Mouse (Mus musculus): ENCODE measurements around the gene Otud7b.
A peak's percentile ranks its signal among the peaks of the same experiment; 100 is the strongest.

Otud7b gene

DNA sequence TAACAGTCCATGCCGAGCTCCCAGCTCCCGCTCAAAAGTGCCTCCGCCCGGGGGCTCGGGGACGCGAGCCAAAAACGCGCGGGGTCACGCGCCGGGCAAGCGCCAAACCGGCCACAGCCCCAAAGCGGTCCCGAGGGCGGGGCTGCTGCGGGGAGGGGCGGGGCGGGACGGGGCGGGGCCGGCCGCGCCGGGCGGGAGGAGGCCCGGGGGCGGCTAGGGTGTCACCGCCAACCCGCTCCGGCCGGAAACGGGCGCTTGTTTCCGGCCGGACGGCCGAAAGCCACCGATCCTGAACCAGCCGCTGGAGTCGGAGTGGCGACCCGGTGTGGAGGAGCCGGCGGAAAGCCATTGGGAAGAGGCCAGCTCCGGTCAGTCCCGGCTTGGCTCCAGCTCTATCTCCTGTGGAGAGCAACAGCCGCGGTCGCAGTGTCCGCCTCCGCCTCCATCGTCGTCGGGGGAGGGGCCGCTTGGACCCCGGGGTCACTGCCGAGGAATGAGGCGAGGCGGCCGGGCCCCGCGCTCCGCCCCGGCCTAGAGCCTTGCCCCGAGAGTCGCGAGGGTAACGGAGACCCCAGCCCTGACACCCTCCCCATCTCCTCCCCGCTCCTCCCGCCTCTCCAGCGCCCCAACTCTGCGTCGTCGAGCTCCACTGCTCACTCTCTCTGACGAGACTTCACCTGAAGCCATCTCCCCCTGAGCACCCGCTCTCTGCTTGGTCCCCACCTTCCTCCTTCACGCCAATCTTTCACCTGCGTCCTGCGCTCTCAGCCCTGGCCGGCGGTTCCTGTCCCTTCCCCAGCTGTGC lies at the start of gene Otud7b:
Gene Otud7b, plus strand, starts transcription at position 267 of the 805 bp plus-strand sequence.
- no peak for TF ChIP-seq POU5F1 (IDR thresholded peaks at IDR 0.05; ENCODE audit: borderline replicate concordance, low read length)
- no peak for TF ChIP-seq CTCF (conservative IDR thresholded peaks at IDR 0.05; ENCODE audit: low read length)
- TF ChIP-seq NANOG (IDR thresholded peaks at IDR 0.05; ENCODE audit: borderline replicate concordance, low read length) = no peak
- H3K9me3 ChIP-seq (ENCODE audit: low read length) = no peaks in the 10 kb centered on the region
- H3K4me3 ChIP-seq (replicated peaks; ENCODE audit: low read length) = peak within 1 kb of the TSS; percentile 95
- H3K36me3 ChIP-seq (ENCODE audit: insufficient read depth, low read length) = no peaks in the 10 kb centered on the region
- H3K27me3 ChIP-seq (ENCODE audit: insufficient read depth, low read length) = peaks cover 3% of the 10 kb centered on the region; the same call in 1 of the 2 replicates
- H3K4me1 ChIP-seq (replicated peaks; ENCODE audit: low read depth, low read length) = peaks cover 27% of the 10 kb centered on the region

DNA sequence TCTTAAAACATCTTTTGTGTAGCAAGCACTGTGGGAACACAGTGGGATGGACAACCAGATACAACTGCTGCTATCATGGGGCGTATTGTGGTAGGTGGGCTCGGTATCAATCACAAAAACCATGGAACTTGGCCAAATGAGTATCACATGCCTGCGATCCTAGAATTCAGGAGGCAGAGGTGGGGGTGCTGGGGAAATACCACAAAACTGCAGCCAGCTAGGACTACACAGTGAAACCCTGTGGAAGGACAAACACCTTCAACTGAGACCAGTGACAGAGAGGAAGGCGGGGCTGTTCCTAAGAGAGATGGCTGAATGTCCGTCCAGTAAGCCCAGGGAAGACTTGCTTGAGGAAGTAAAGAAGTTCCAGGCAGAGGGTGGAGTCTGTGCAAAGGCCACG lies 49.0 kb upstream of the Otud7b start:
- Histone ChIP-seq H3K9me3 (ENCODE audit: low read length) (no peaks in the 10 kb centered on the region), H3K4me1 (replicated peaks; ENCODE audit: low read depth, low read length) (peaks cover 33% of the 10 kb centered on the region), H3K4me3 (replicated peaks; ENCODE audit: low read length) (no peak overlapping the region), H3K27me3 (ENCODE audit: insufficient read depth, low read length) (no peaks in the 10 kb centered on the region), H3K36me3 (ENCODE audit: insufficient read depth, low read length) (peaks cover 7% of the 10 kb centered on the region; the same call in 1 of the 2 replicates)
- no peak for TF ChIP-seq POU5F1 (IDR thresholded peaks at IDR 0.05; ENCODE audit: borderline replicate concordance, low read length)
- no peak for TF ChIP-seq CTCF (conservative IDR thresholded peaks at IDR 0.05; ENCODE audit: low read length)
- TF ChIP-seq NANOG (IDR thresholded peaks at IDR 0.05; ENCODE audit: borderline replicate concordance, low read length) = no peak

DNA sequence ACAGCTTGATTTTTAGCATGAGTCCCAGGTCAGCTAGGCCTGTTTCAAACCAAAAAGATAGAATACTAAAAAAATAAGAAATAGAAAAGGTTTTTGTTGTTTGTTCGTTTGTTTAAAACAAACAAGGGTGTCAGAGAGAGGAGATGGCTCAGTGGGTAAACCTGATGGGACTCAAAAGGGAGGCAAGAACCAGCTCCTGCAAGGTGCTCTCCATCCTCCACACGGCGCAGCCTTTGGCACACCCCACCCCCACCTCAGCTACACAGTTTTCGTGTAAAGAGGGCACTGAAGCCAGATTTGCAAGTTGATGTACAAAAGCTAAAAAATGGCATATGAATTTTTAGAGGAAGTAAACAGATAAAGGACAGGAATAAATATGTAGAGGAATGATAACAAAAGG lies 48.3 kb upstream of the Otud7b start:
- H3K36me3 ChIP-seq (ENCODE audit: insufficient read depth, low read length) = peaks cover 7% of the 10 kb centered on the region; the same call in 1 of the 2 replicates
- no peaks in the 10 kb centered on the region for H3K9me3 ChIP-seq (ENCODE audit: low read length)
- H3K27me3 ChIP-seq (ENCODE audit: insufficient read depth, low read length) = peaks cover 3% of the 10 kb centered on the region; the same call in 1 of the 2 replicates
- no peak overlapping the region for H3K4me3 ChIP-seq (replicated peaks; ENCODE audit: low read length)
- TF ChIP-seq CTCF (conservative IDR thresholded peaks at IDR 0.05; ENCODE audit: low read length) (no peak), NANOG (IDR thresholded peaks at IDR 0.05; ENCODE audit: borderline replicate concordance, low read length) (no peak), POU5F1 (IDR thresholded peaks at IDR 0.05; ENCODE audit: borderline replicate concordance, low read length) (no peak)
- peaks cover 27% of the 10 kb centered on the region for H3K4me1 ChIP-seq (replicated peaks; ENCODE audit: low read depth, low read length)

DNA sequence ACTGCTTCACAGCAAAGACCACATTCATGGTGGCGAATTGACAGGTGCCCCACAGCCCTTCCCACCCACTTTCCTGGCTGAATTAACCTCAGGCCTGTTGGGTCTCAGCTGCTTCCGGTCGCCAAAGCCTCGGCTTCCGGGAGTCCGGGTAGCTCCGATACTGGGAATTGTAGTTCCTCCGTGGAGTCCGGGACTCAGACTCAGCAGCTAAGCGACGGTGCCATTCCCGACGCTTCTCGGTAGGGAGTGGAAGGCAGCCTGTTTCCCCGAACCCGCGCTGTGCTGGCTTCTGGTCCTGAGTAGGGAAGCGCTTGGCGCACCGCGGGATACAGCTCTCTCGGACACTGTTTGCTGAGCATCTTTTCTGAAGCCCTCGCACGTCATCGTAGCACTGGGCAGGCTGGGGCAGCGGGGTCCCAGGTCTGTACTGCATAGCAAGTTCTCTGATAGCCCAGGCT lies 46.6 kb upstream of the Otud7b start:
- Histone ChIP-seq H3K27me3 (ENCODE audit: insufficient read depth, low read length) (peaks cover 3% of the 10 kb centered on the region; the same call in 1 of the 2 replicates), H3K9me3 (ENCODE audit: low read length) (no peaks in the 10 kb centered on the region), H3K4me3 (replicated peaks; ENCODE audit: low read length) (peak overlapping the region; percentile 92), H3K36me3 (ENCODE audit: insufficient read depth, low read length) (peaks cover 7% of the 10 kb centered on the region; the same call in 1 of the 2 replicates), H3K4me1 (replicated peaks; ENCODE audit: low read depth, low read length) (peaks cover 24% of the 10 kb centered on the region)
- no peak for TF ChIP-seq NANOG (IDR thresholded peaks at IDR 0.05; ENCODE audit: borderline replicate concordance, low read length)
- no peak for TF ChIP-seq CTCF (conservative IDR thresholded peaks at IDR 0.05; ENCODE audit: low read length)
- TF ChIP-seq POU5F1 (IDR thresholded peaks at IDR 0.05; ENCODE audit: borderline replicate concordance, low read length) = no peak

DNA sequence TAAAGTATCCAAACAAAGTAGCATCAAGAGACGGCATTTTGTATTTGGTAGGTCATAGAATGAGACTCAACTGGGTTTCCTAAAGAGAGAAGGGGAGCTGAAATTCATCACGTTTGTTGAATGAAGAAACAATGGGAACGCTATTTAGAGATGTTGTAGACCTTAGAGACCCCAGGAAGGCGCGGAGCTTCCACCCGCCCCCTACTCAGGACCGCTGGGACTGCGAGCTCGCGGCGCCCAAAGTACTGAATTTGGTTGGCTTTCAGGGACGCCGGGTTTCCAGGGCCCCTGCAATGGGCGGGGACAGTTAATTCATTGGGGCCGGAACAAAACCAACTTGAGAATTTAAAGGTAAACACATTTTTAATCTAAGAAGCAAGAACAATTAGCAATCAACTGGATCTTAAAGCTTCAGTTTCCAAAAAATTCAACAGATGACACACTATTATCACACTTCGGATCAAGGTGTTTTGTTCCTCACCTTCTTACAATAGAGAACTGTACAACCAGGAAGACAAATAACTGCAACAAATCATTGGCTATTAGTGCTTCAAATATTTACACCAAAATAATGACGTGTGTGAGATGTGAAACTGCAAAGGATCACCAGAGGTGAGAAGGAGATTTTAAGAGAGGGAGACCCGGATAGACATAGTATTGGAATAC lies 46.0 kb upstream of the Otud7b start, which contains the start of gene Vps45:
Gene Vps45, minus strand, starts transcription at position 236 of the 666 bp plus-strand sequence.
- peaks cover 7% of the 10 kb centered on the region; the same call in 1 of the 2 replicates for H3K36me3 ChIP-seq (ENCODE audit: insufficient read depth, low read length)
- peak within 1 kb of the TSS; percentile 92 for H3K4me3 ChIP-seq (replicated peaks; ENCODE audit: low read length)
- no peaks in the 10 kb centered on the region for H3K9me3 ChIP-seq (ENCODE audit: low read length)
- H3K27me3 ChIP-seq (ENCODE audit: insufficient read depth, low read length) = peaks cover 3% of the 10 kb centered on the region; the same call in 1 of the 2 replicates
- peaks cover 24% of the 10 kb centered on the region for H3K4me1 ChIP-seq (replicated peaks; ENCODE audit: low read depth, low read length)
- TF ChIP-seq CTCF (conservative IDR thresholded peaks at IDR 0.05; ENCODE audit: low read length) = no peak
- TF ChIP-seq POU5F1 (IDR thresholded peaks at IDR 0.05; ENCODE audit: borderline replicate concordance, low read length) = no peak
- TF ChIP-seq NANOG (IDR thresholded peaks at IDR 0.05; ENCODE audit: borderline replicate concordance, low read length) = no peak

DNA sequence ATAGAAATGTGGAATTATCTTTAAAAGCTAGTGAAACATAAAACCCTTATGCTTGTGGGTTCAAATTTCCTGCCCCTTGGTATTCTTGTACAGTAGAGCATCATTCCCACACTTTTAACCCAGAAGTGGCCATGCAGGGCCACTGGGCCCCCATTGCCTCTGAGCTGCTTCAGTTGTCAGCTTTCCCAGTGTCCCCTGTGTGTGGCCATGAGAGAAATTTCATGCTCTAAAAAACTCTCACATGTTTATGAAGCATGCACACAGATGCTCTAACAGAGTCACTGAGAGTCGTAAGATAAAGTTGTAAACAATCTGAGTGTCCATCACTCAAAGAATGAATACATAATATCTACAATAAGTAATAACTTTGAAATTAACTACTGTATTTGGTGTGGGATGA lies 44.2 kb upstream of the Otud7b start:
- Histone ChIP-seq H3K9me3 (ENCODE audit: low read length) (no peaks in the 10 kb centered on the region), H3K4me3 (replicated peaks; ENCODE audit: low read length) (no peak overlapping the region), H3K27me3 (ENCODE audit: insufficient read depth, low read length) (peaks cover 3% of the 10 kb centered on the region; the same call in 1 of the 2 replicates), H3K36me3 (ENCODE audit: insufficient read depth, low read length) (peaks cover 7% of the 10 kb centered on the region; the same call in 1 of the 2 replicates), H3K4me1 (replicated peaks; ENCODE audit: low read depth, low read length) (peaks cover 27% of the 10 kb centered on the region)
- TF ChIP-seq POU5F1 (IDR thresholded peaks at IDR 0.05; ENCODE audit: borderline replicate concordance, low read length) (no peak), CTCF (conservative IDR thresholded peaks at IDR 0.05; ENCODE audit: low read length) (no peak), NANOG (IDR thresholded peaks at IDR 0.05; ENCODE audit: borderline replicate concordance, low read length) (no peak)

DNA sequence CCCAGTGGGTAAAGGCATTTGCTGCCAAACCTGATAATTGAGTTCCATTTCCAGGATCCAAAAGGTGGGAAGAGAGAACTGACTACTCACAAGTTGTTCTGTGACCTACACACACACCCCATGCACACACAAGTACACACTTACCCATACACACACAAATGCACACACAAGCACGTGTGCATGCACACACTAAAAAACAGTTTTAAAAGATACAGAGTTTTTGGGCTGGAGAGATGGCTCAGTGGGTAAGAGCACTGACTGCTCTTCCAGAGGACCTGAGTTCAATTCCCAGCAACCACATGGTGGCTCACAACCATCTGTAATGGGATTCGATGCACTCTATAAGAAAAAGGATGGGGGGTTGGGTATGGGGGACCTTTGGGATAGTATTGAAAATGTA lies 41.0 kb upstream of the Otud7b start:
- Histone ChIP-seq H3K27me3 (ENCODE audit: insufficient read depth, low read length) (peaks cover 3% of the 10 kb centered on the region; the same call in 1 of the 2 replicates), H3K4me3 (replicated peaks; ENCODE audit: low read length) (no peak overlapping the region), H3K9me3 (ENCODE audit: low read length) (no peaks in the 10 kb centered on the region), H3K4me1 (replicated peaks; ENCODE audit: low read depth, low read length) (peaks cover 19% of the 10 kb centered on the region), H3K36me3 (ENCODE audit: insufficient read depth, low read length) (no peaks in the 10 kb centered on the region)
- TF ChIP-seq NANOG (IDR thresholded peaks at IDR 0.05; ENCODE audit: borderline replicate concordance, low read length) = no peak
- no peak for TF ChIP-seq POU5F1 (IDR thresholded peaks at IDR 0.05; ENCODE audit: borderline replicate concordance, low read length)
- TF ChIP-seq CTCF (conservative IDR thresholded peaks at IDR 0.05; ENCODE audit: low read length) = no peak

DNA sequence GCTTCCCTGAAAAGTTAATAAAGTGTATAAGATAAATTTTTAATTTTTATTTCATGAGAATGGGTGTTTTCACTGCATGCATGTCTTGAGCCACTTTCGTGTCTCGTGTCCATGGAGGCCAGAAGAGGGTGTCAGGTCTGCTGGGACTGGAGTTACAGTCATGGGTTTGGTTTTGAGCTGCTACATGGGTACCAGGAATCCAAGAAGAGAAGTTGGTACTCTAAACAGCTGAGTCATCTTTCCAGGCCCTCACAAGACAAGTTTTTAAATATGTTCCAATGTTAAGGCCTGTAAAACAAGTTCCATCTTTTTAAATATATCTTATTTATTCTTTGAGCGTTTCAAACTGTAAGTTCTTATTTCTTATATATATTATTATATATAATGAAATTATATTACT lies 40.1 kb upstream of the Otud7b start:
- H3K27me3 ChIP-seq (ENCODE audit: insufficient read depth, low read length) = peaks cover 3% of the 10 kb centered on the region; the same call in 1 of the 2 replicates
- H3K4me3 ChIP-seq (replicated peaks; ENCODE audit: low read length) = no peak overlapping the region
- TF ChIP-seq NANOG (IDR thresholded peaks at IDR 0.05; ENCODE audit: borderline replicate concordance, low read length) (no peak), CTCF (conservative IDR thresholded peaks at IDR 0.05; ENCODE audit: low read length) (no peak), POU5F1 (IDR thresholded peaks at IDR 0.05; ENCODE audit: borderline replicate concordance, low read length) (no peak)
- H3K4me1 ChIP-seq (replicated peaks; ENCODE audit: low read depth, low read length) = peaks cover 20% of the 10 kb centered on the region
- H3K36me3 ChIP-seq (ENCODE audit: insufficient read depth, low read length) = no peaks in the 10 kb centered on the region
- H3K9me3 ChIP-seq (ENCODE audit: low read length) = no peaks in the 10 kb centered on the region

All from E14TG2a.4 (cell line).